Mouse (Mus musculus): ENCODE results near the gene Gm47959. TPM values are rescaled to one million over a fixed set of nuclear protein-coding genes. Genes with fewer than 3 reads are reported as not detected.
"Not testable (repeated sequence)": the region's sequence is repeated elsewhere in the genome, so short reads cannot be mapped to it uniquely, and the experiment has no call there.

Gene Gm47959
- not detected in 2 replicates for polyA plus RNA-seq (2016; fragmentation: Nextera tagmentation; extraction: Ambion mirVana)

GRCm38 (mm10) chr1:83000306-83000705, at the start of gene Gm47959:
TSS of gene Gm47959 (plus strand) at chr1:83000548.
- not testable (repeated sequence) for DNase-seq (ENCODE audit: low spot score); H3K36me3 ChIP-seq; H3K4me1 ChIP-seq; H3K27ac ChIP-seq; H3K27me3 ChIP-seq (ENCODE audit: low read depth, poor library complexity, severe bottlenecking); H3K4me3 ChIP-seq; H3K9me3 ChIP-seq (replicated peaks)
- 93% methylated on average over 9 of the region's 9 CpGs for WGBS

GRCm38 (mm10) chr1:82955913-82956312, 44.4 kb upstream of the Gm47959 start, which contains the start of gene Gm7544:
TSS of gene Gm7544 (minus strand) at chr1:82956013.
- not testable (repeated sequence) for H3K4me3 ChIP-seq; H3K9me3 ChIP-seq (replicated peaks); H3K27me3 ChIP-seq (ENCODE audit: low read depth, poor library complexity, severe bottlenecking); H3K27ac ChIP-seq; DNase-seq (ENCODE audit: low spot score); H3K4me1 ChIP-seq; H3K36me3 ChIP-seq

- no peak for DNase-seq (ENCODE audit: low spot score)
- 95% methylated on average over 11 of the region's 11 CpGs for WGBS
- no peak within 1 kb of the TSS for H3K27ac ChIP-seq
- H3K9me3 ChIP-seq (replicated peaks): no peaks in the 10 kb centered on the region; the same call in 1 of the 2 replicates
- H3K36me3 ChIP-seq: no peaks in the 10 kb centered on the region
- H3K4me1 ChIP-seq: no peaks in the 10 kb centered on the region
- H3K27me3 ChIP-seq (ENCODE audit: low read depth, poor library complexity, severe bottlenecking): no peaks in the 10 kb centered on the region
- no peak within 1 kb of the TSS for H3K4me3 ChIP-seq
Observed at GRCm38 (mm10) chr1:82959870-82960385, 40.4 kb upstream of the Gm47959 start, which contains the start of gene Gm47955. TSS of gene Gm47955 (plus strand) at chr1:82960286.

DNA sequence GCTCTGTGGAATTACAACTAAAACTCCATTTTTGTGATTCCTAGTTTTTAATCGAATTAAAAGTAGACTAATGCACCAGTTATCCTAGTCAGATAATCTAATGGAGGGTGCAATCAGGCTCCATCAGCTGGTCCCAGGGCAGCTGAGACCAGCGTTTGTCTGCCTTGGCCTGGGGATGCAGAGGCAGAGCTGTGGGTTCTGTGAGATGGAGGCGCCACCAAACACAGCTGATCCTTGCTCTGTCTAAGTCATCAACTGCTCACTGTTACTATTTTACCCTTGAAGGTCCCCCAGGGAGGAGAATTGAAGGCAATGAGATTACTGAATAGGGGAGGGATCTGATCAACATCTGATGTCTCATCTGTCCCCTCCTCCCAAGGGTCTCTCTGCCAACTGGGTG, 33.9 kb upstream of the Gm47959 start:
- 81% methylated on average over 3 of the region's 3 CpGs for WGBS
- no peak for DNase-seq (ENCODE audit: low spot score)
- Histone ChIP-seq H3K27ac (no peak overlapping the region), H3K4me1 (no peaks in the 10 kb centered on the region), H3K4me3 (no peak overlapping the region), H3K9me3 (replicated peaks) (no peaks in the 10 kb centered on the region), H3K36me3 (no peaks in the 10 kb centered on the region), H3K27me3 (ENCODE audit: low read depth, poor library complexity, severe bottlenecking) (no peaks in the 10 kb centered on the region)

- Histone ChIP-seq H3K4me1 (no peaks in the 10 kb centered on the region), H3K9me3 (replicated peaks) (no peaks in the 10 kb centered on the region), H3K4me3 (no peak overlapping the region), H3K27me3 (ENCODE audit: low read depth, poor library complexity, severe bottlenecking) (no peaks in the 10 kb centered on the region), H3K36me3 (no peaks in the 10 kb centered on the region), H3K27ac (no peak overlapping the region)
- no peak for DNase-seq (ENCODE audit: low spot score)
- 58% methylated on average over 4 of the region's 4 CpGs for WGBS
Observed at GRCm38 (mm10) chr1:82972046-82972445, 28.3 kb upstream of the Gm47959 start.

GRCm38 (mm10) chr1:82973244-82973643, 27.1 kb upstream of the Gm47959 start:
- H3K4me1 ChIP-seq: no peaks in the 10 kb centered on the region
- H3K27ac ChIP-seq: no peak overlapping the region
- no peak for DNase-seq (ENCODE audit: low spot score)
- H3K27me3 ChIP-seq (ENCODE audit: low read depth, poor library complexity, severe bottlenecking): no peaks in the 10 kb centered on the region
- WGBS: 88% methylated on average over 1 of the region's 1 CpGs
- no peaks in the 10 kb centered on the region for H3K36me3 ChIP-seq
- no peaks in the 10 kb centered on the region for H3K9me3 ChIP-seq (replicated peaks)
- H3K4me3 ChIP-seq: no peak overlapping the region

DNA sequence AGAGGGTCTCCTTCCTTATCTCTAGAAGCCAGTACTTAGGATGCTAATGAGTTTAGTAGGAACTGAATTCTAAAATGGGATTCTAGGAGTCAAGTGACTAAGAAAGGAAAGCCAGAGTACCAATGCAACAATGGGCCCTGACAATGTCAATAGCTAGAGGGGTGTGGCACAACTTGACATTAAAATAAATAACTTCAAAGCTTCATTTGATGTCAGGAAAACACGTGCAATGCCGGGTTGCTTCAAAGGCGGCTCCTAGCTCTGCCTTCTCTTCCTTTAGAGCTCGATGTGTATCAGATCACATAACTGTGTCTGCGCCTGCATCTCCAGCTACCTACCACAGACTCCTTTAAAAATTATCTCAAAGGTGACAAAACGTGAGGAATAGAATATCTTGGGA, 26.4 kb upstream of the Gm47959 start:
- WGBS: 74% methylated on average over 6 of the region's 6 CpGs
- no peak for DNase-seq (ENCODE audit: low spot score)

GRCm38 (mm10) chr1:82974342-82974741, 26.0 kb upstream of the Gm47959 start:
- DNase-seq (ENCODE audit: low spot score): no peak
- 88% methylated on average over 9 of the region's 9 CpGs for WGBS
- Histone ChIP-seq H3K4me1 (no peaks in the 10 kb centered on the region), H3K27ac (no peak overlapping the region), H3K9me3 (replicated peaks) (no peaks in the 10 kb centered on the region), H3K4me3 (no peak overlapping the region), H3K36me3 (no peaks in the 10 kb centered on the region), H3K27me3 (ENCODE audit: low read depth, poor library complexity, severe bottlenecking) (no peaks in the 10 kb centered on the region)

More for the DNA sequence above, 26.4 kb upstream of the Gm47959 start:
- Histone ChIP-seq H3K4me3 (no peak overlapping the region), H3K27ac (no peak overlapping the region), H3K4me1 (no peaks in the 10 kb centered on the region), H3K27me3 (ENCODE audit: low read depth, poor library complexity, severe bottlenecking) (no peaks in the 10 kb centered on the region), H3K9me3 (replicated peaks) (no peaks in the 10 kb centered on the region), H3K36me3 (no peaks in the 10 kb centered on the region)

DNA sequence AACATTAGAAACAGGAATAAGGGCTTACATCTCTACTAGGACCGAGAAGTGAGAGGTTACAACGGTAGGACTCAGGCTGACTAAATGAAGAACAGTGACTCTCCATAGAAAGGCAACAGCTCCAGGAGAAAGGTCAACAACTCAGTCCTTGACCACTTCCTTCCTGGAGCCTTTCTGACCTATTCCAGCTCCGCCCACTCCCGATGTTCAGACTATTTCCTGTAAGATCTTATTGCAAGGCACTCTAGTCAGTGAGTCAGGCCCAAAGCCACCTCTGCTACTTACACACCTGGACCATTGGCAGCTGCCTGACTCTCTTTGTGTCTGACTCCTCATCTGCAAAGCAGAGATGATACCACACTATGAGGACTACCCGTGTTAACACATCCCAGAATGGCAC, 24.6 kb upstream of the Gm47959 start:
- no peak overlapping the region for H3K4me3 ChIP-seq
- H3K4me1 ChIP-seq: no peaks in the 10 kb centered on the region
- no peak for DNase-seq (ENCODE audit: low spot score)
- no peak overlapping the region for H3K27ac ChIP-seq
- 79% methylated on average over 5 of the region's 5 CpGs for WGBS
- H3K9me3 ChIP-seq (replicated peaks): no peaks in the 10 kb centered on the region
- no peaks in the 10 kb centered on the region for H3K27me3 ChIP-seq (ENCODE audit: low read depth, poor library complexity, severe bottlenecking)
- H3K36me3 ChIP-seq: no peaks in the 10 kb centered on the region

- DNase-seq (ENCODE audit: low spot score): no peak
- no peaks in the 10 kb centered on the region for H3K36me3 ChIP-seq
- no peaks in the 10 kb centered on the region for H3K9me3 ChIP-seq (replicated peaks)
- no peaks in the 10 kb centered on the region for H3K4me1 ChIP-seq
- H3K27ac ChIP-seq: no peak overlapping the region
- no peaks in the 10 kb centered on the region for H3K27me3 ChIP-seq (ENCODE audit: low read depth, poor library complexity, severe bottlenecking)
- no peak overlapping the region for H3K4me3 ChIP-seq
Observed at GRCm38 (mm10) chr1:82977840-82978239, 22.5 kb upstream of the Gm47959 start.

GRCm38 (mm10) chr1:82986738-82987137, 13.6 kb upstream of the Gm47959 start:
- H3K9me3 ChIP-seq (replicated peaks): peaks cover 4% of the 10 kb centered on the region
- WGBS: 92% methylated on average over 6 of the region's 6 CpGs
- H3K27me3 ChIP-seq (ENCODE audit: low read depth, poor library complexity, severe bottlenecking): no peaks in the 10 kb centered on the region
- no peak overlapping the region for H3K4me3 ChIP-seq
- H3K4me1 ChIP-seq: no peaks in the 10 kb centered on the region
- no peak overlapping the region for H3K27ac ChIP-seq
- no peaks in the 10 kb centered on the region for H3K36me3 ChIP-seq
- no peak for DNase-seq (ENCODE audit: low spot score)

DNA sequence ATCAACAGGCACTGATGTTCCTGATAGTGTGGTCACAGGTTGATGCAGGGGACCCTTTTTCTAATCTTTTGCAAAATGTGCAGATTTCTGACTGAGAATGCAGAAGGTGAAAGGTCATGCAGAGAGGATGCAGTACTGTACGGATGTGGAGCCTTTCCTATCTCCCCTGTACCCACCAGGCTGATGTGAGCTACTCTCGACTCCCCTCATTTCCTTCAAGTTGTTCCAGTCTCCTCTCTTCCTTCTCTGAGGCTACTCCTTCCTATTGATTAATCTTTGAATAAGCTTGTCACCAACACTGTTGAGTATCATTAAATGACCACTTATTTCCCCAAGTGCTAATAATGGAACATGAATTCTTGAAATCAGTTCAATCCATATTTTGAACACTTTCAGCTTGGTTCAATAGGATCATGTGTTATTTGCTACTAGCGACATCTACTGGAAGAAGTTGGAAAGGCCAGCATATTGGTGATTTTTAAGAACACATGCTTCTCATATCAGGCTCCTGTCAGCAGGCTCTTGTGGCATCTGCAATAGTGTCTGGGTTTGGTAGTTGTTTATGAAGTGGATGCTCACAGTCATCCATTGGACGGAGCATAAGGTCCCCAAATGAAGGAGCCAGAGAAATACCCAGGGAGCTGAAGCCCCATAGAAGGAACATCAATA, 12.7 kb upstream of the Gm47959 start:
- Histone ChIP-seq H3K4me3 (no peak overlapping the region), H3K27me3 (ENCODE audit: low read depth, poor library complexity, severe bottlenecking) (no peaks in the 10 kb centered on the region), H3K27ac (no peak overlapping the region), H3K9me3 (replicated peaks) (peaks cover 4% of the 10 kb centered on the region), H3K36me3 (no peaks in the 10 kb centered on the region), H3K4me1 (no peaks in the 10 kb centered on the region)
- 43% methylated on average over 4 of the region's 4 CpGs for WGBS
- no peak for DNase-seq (ENCODE audit: low spot score)

- no peak overlapping the region for H3K27ac ChIP-seq
- WGBS: 67% methylated on average over 4 of the region's 4 CpGs
- H3K36me3 ChIP-seq: no peaks in the 10 kb centered on the region
- no peaks in the 10 kb centered on the region for H3K27me3 ChIP-seq (ENCODE audit: low read depth, poor library complexity, severe bottlenecking)
- H3K9me3 ChIP-seq (replicated peaks): no peaks in the 10 kb centered on the region
- no peak overlapping the region for H3K4me3 ChIP-seq
- no peak for DNase-seq (ENCODE audit: low spot score)
- no peaks in the 10 kb centered on the region for H3K4me1 ChIP-seq
Observed at GRCm38 (mm10) chr1:82991062-82991461, 9.3 kb upstream of the Gm47959 start.

DNA sequence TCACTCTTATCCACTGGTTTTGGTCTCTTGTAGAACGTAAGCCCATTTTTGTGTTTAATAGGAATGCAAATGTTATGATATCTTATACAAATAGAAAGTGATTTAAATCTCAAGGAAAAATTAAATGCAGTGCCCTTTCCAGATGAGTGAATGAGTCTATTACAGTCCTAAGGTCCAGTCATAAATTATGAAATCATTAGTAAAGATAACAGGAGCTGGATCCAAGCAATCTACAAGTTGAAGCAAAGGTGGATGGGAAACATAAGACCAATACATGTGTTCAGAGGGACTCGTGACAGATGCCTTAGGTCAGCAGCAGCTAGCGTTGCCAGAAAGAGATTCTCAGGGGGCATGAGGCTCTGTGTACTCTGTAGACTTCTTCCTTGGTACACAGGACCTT, 8.8 kb upstream of the Gm47959 start:
- WGBS: 84% methylated on average over 3 of the region's 3 CpGs
- Histone ChIP-seq H3K27ac (no peak overlapping the region), H3K27me3 (ENCODE audit: low read depth, poor library complexity, severe bottlenecking) (no peaks in the 10 kb centered on the region), H3K36me3 (no peaks in the 10 kb centered on the region), H3K9me3 (replicated peaks) (no peaks in the 10 kb centered on the region), H3K4me1 (no peaks in the 10 kb centered on the region), H3K4me3 (no peak overlapping the region)
- no peak for DNase-seq (ENCODE audit: low spot score)
